Mouse (Mus musculus): ENCODE measurements around the gene Prok1.

DNA sequence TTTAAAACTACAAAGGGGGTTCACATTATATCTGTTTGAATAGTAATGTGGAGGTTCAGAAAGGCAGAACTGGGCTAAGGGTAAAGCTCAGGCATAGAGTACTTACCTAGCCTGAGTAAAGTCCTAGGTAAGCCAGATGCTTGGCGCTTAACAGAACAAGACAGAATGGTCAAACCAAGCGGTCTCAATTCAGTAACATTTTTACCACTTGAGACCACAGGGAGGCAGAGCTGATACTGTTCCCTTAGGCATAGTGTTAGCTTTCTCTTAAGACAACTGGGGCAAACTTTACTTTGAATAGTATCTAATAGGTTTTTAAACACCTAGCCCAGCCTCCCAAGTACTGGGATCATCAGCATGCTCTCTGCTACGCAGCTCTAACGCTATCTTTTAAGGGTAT lies 36.5 kb upstream of the Prok1 start:
- TF ChIP-seq CTCF (IDR thresholded peaks at IDR 0.05; ENCODE audit: control insufficient read depth, insufficient read depth, low read length) (no peak), POLR2A (IDR thresholded peaks at IDR 0.05; ENCODE audit: borderline replicate concordance, control insufficient read depth, low read depth, low read length) (no peak)
